Mouse (Mus musculus) kidney, adult 2 months (tissue): ENCODE results near the gene Josd1. TPM values are rescaled to one million over a fixed set of nuclear protein-coding genes. Genes with fewer than 3 reads are reported as not detected.

ENCODE experiments used
- DNase-seq: peaks from one replicate; pipeline ENCODE4 v3.0.0; 2021
- H3K27ac ChIP-seq: fragments of 200-500 bp; 2 replicates; pipeline ENCODE4 v1.5.1; 2012; ENCODE audit warnings: low read depth, low read length, control low read depth, inconsistent platforms; ENCODE audit not compliant: insufficient read depth
- H3K27me3 ChIP-seq: fragments of 200-500 bp; replicated peaks from 2 replicates; pipeline ENCODE4 v1.6.1; 2012; ENCODE audit warnings: mild to moderate bottlenecking, moderate library complexity, low read length, inconsistent platforms; ENCODE audit not compliant: control insufficient read depth, insufficient read depth
- H3K36me3 ChIP-seq: fragments of 200-500 bp; 2 replicates; pipeline ENCODE4 v1.6.1; 2012; ENCODE audit warnings: mild to moderate bottlenecking, moderate library complexity, low read length, inconsistent platforms; ENCODE audit not compliant: control insufficient read depth, insufficient read depth
- H3K4me1 ChIP-seq: fragments of 200-500 bp; 2 replicates; pipeline ENCODE4 v1.6.1; 2011; ENCODE audit warnings: low read length; ENCODE audit not compliant: control insufficient read depth, insufficient read depth
- H3K4me3 ChIP-seq: fragments of 200-500 bp; 2 replicates; pipeline ENCODE4 v1.5.1; 2011; ENCODE audit warnings: mild to moderate bottlenecking, low read depth, low read length, control low read depth; ENCODE audit not compliant: insufficient read depth
- CTCF ChIP-seq: fragments of 200-500 bp; conservative IDR thresholded peaks from 2 replicates; pipeline ENCODE4 v1.5.1; 2011; ENCODE audit warnings: low read depth, mild to moderate bottlenecking, control low read depth, low read length, moderate library complexity, mixed read lengths; ENCODE audit not compliant: insufficient read depth, insufficient read length
- POLR2A ChIP-seq: fragments of 200-500 bp; IDR thresholded peaks from one replicate; pipeline ENCODE4 v1.6.1; 2011; ENCODE audit warnings: low read depth, low read length, control low read depth
- WGBS: fragments of 180-500 bp; shearing (Covaris S2); methylation state at CpG from one replicate; pipeline ENCODE4 v1.1.7; 2018; 5-methylcytosine and 5-hydroxymethylcytosine counted together
- polyA plus RNA-seq: library from polyadenylated mRNA; depleted of rRNA; stranded (reverse); fragments of >200 nt; gene quantifications from 2 replicates; pipeline ENCODE4 v1.2.3, GENCODE M21; 2012

Gene Josd1
- polyA plus RNA-seq, 1 experiment = 19.5 TPM

DNA sequence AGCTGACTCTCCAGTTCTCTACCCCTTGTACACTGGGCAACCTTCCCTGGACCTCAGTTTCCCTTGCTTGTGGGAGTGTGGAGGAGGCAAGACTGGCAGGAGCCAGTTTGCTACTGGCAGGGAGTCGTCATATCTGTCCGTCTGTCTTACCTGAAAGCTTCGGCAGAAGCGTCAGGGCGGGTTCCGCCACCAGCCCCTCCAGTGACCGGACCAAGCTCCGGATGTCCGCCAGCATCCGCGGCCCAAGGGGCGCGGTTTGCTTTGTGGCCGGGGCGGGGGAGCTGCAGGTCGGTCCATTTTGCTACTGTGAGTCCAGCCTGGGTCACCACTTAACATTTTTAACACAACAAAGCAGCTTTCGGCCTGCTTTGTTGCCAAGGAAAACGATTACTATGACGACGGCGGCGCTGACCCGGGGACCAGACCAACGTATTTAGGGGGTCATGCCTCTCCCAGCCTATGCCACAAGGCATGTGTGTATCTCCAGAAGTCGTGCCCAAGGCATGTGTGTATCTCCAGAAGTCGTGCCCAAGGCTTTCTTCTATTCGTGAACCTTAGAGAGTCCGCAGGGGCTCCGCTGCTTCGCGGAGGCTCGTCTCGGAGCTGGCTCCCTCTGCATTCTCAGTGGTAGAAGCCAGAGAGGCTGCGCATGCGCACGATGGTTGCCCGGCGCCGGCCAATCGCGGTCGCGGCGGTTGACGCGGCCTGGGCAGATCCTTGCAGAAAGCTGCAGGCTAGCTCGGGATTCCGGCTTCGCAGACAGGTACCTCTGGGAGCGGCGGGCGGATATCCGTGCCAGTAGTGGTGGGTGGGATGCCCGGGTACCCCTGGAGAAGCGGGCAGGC lies 29.0 kb downstream of the Josd1 start, which contains the start of the genes Fam227a and Cby1:
Gene Fam227a, minus strand, starts transcription at position 426 of the 845 bp plus-strand sequence.
Gene Cby1, plus strand, starts transcription at position 669 of the 845 bp plus-strand sequence.
- TF ChIP-seq POLR2A (no peak), CTCF (no peak)
- WGBS = under 1% methylated on average over 55 of the region's 55 CpGs
- peak; percentile 97 for DNase-seq
- no peaks in the 10 kb centered on the region for H3K27me3 ChIP-seq
- H3K4me1 ChIP-seq = 0 out of 2 replicates have a peak, but pooled peaks cover 3% of the 10 kb centered on the region
- peak within 1 kb of the TSS; percentile 78 for H3K4me3 ChIP-seq
- H3K27ac ChIP-seq = peak within 1 kb of the TSS; percentile 96
- H3K36me3 ChIP-seq = no peaks in the 10 kb centered on the region

DNA sequence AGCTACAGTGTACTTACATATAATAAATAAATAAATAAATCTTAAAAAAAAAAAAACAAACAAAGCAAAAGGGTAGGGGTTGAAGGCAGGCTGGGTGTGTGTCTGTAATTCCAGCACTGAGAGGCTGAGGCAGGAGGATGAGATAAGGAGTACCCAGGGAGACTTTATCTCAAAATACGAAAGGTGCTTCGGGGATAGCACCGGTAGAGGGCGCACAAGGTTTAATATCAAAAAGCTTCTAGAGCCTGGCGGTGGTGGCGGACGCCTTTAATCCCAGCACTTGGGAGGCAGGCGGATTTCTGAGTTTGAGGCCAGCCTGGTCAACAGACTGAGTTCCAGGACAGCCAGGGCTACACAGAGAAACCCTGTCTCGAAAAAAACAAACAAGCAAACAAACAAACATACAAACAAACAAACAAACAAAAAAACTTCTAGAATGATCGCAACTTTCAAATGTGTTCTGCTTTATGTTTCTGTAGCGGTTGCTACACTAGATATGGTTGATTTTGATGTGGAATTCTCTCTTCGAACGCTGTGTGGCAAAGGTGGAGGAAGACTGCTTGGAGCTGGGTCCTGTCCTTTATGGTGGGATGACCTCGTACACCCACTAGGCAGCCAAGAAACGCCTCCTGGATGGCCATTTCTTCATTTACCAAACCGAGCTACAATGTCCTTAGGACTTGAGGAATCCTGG lies 29.7 kb downstream of the Josd1 start:
- WGBS = 2% methylated on average over 16 of the region's 16 CpGs
- Histone ChIP-seq H3K27me3 (no peaks in the 10 kb centered on the region), H3K4me1 (0 out of 2 replicates have a peak, but pooled peaks cover 3% of the 10 kb centered on the region), H3K27ac (peak overlapping the region; percentile 96; the same call in 1 of the 2 replicates), H3K4me3 (peak overlapping the region; percentile 78), H3K36me3 (no peaks in the 10 kb centered on the region)
- DNase-seq = peak; percentile 91
- TF ChIP-seq CTCF (peak; percentile 59), POLR2A (no peak)

DNA sequence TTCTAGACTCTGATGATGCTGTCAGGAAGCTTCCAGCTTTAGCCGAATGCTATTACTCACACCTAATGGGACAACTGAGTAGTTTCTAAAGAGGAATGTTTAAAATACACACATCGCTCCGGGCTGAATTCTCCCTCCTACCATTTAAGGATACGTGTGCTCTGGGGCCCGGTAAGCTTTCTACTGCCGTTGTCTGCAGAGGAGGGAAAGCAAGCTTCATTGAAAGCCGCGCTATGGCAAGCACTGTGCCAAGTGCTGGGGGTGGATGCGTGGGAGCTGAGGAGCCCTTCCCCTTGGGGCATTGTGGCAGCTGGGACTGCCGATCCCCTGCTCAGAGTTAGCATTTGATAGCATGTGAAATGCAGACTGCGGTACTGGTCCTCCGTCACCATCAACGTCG lies 31.3 kb downstream of the Josd1 start:
- Histone ChIP-seq H3K27me3 (no peaks in the 10 kb centered on the region), H3K4me1 (0 out of 2 replicates have a peak, but pooled peaks cover 3% of the 10 kb centered on the region), H3K27ac (no peak overlapping the region), H3K36me3 (no peaks in the 10 kb centered on the region), H3K4me3 (no peak overlapping the region)
- 90% methylated on average over 14 of the region's 14 CpGs for WGBS
- DNase-seq = no peak
- TF ChIP-seq POLR2A (no peak), CTCF (no peak)

DNA sequence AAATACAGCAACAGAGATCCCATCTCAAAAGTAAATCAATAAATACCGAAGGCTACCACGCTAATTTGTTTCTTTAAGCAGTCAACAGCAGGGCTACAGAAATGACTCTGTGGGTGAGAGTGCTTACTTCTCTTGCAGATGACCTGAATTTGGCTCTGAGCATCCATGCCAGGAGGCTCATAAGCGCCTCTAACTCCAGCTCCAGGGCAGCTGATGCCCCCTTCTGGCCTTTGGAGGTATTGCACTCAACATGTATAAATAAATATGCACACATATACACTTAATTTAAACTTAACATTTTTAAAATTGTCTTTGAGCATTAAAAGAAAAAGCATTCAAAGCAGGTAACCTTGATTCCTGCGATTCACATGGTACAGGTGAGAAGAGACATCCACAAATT lies 36.2 kb downstream of the Josd1 start:
- H3K4me1 ChIP-seq = no peaks in the 10 kb centered on the region
- no peak for TF ChIP-seq POLR2A
- peak; percentile 40 for TF ChIP-seq CTCF
- no peaks in the 10 kb centered on the region for H3K36me3 ChIP-seq
- DNase-seq = no peak
- H3K4me3 ChIP-seq = no peak overlapping the region
- H3K27ac ChIP-seq = no peak overlapping the region
- 88% methylated on average over 4 of the region's 4 CpGs for WGBS
- H3K27me3 ChIP-seq = no peaks in the 10 kb centered on the region

DNA sequence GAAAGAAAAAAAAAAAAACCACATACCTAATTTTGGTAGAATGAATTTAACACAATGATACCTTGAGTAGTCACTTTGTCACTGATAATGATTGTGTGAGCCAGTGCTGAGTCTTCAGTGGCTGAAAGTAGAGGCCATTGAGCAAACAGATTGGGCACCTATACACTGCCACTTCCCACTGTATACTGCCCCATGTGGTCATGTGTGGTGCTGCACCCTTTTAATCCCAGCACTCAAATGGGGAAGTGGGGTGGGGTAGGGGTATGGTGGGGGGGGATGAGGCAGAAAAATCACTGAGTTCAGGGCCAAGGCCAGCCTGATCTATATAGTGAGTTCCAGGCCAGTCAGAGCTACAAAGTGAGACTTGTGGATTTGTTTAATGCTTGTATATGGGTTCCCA lies 37.1 kb downstream of the Josd1 start:
- no peaks in the 10 kb centered on the region for H3K27me3 ChIP-seq
- H3K4me3 ChIP-seq = no peak overlapping the region
- no peaks in the 10 kb centered on the region for H3K36me3 ChIP-seq
- H3K4me1 ChIP-seq = no peaks in the 10 kb centered on the region
- H3K27ac ChIP-seq = no peak overlapping the region
- peak; percentile 24 for DNase-seq
- TF ChIP-seq POLR2A (no peak), CTCF (peak; percentile 65)

DNA sequence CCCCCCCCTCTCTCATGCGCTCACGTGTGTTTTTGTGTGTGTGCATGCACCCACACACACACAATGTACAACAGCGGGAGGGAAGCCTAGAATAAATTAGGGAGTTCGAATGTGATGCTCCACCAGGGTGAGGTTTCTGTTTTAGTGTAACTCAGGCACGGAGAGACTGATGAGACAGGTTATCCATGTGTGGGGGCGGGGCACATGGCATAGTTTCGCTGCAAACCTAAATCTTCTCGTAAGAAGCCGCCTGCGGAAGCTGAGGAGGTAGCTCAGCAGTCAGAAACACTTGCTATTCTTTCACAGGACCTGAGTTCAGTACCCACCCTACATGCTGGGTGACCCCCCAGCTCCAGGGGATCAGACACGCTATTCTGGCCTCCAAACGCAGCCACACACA lies 39.6 kb downstream of the Josd1 start:
- TF ChIP-seq CTCF (no peak), POLR2A (no peak)
- 90% methylated on average over 12 of the region's 12 CpGs for WGBS
- Histone ChIP-seq H3K4me1 (no peaks in the 10 kb centered on the region), H3K4me3 (no peak overlapping the region), H3K27me3 (no peaks in the 10 kb centered on the region), H3K27ac (no peak overlapping the region), H3K36me3 (no peaks in the 10 kb centered on the region)
- DNase-seq = no peak

DNA sequence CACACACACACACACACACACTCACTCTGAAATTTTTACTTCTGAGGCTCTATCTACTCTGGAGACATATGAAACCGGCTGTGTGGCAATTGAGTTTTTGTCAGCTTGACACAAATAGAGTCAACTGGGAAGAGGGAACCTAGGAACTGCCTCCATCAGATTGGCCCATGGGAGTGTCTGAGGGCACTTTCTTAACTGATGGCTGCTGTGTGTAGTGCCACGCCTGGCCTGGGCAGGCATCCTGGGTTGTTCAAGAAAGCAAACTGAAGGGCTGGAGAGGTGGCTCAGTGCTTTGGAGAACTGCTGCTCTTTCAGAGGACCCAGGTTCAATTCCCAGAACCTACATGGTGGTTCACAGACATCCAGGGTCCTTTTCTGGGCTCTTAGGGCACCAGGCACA lies 42.2 kb downstream of the Josd1 start:
- no peaks in the 10 kb centered on the region for H3K36me3 ChIP-seq
- DNase-seq = no peak
- no peak overlapping the region for H3K27ac ChIP-seq
- TF ChIP-seq POLR2A = no peak
- TF ChIP-seq CTCF = no peak
- H3K4me1 ChIP-seq = no peaks in the 10 kb centered on the region
- no peak overlapping the region for H3K4me3 ChIP-seq
- 85% methylated on average over 2 of the region's 2 CpGs for WGBS
- H3K27me3 ChIP-seq = no peaks in the 10 kb centered on the region
